Mouse (Mus musculus): ENCODE data around the gene Slc2a9.

DNA sequence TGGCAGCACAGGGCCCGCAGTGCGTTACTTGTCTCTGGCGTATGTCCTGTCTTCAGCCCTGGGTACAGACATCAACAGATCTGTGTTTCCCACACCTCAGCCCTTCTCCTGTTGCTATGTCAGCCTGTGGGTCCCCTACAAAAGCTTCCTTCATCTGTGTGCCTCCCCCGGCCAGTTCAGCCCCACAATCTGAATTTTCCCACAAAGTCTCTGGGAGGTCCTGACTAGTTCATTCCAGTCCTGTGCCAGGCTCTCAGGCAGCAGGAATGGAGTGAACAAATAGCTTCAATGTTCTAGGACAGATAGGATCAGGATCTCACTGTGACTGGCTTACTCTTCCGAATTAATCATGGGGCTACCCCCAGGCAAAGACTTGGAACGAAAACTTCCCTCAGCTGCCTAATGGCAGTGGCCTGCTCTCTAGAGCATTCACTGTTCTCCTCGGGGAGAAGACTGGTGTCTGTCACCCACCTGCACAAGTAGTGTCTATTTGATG is 3.6 kb downstream of the Slc2a9 start:
- TF ChIP-seq GATA1 (IDR thresholded peaks at IDR 0.05; ENCODE audit: low read length) (no peak), TAL1 (IDR thresholded peaks at IDR 0.05; ENCODE audit: low read length) (no peak)

Data from erythroblast, embryonic 14.5 days (primary cell).